Mouse (Mus musculus): ENCODE measurements around the gene Pja2. TPM values are rescaled to one million over a fixed set of nuclear protein-coding genes. Genes with fewer than 3 reads are reported as not detected.
"Not testable (repeated sequence)": the region's sequence is repeated elsewhere in the genome, so short reads cannot be mapped to it uniquely, and the experiment has no call there.

Gene Pja2
- total RNA-seq, 2 experiments from 2014 or later, result 4.4 to 8.2 TPM

- ATAC-seq (replicated peaks; ENCODE audit: low FRiP score, poor library complexity, severe bottlenecking), result no peak
Observed at GRCm38 (mm10) chr17:64288000-64288399, 43.7 kb downstream of the Pja2 start.

- no peak for ATAC-seq (replicated peaks; ENCODE audit: low FRiP score, poor library complexity, severe bottlenecking)
Observed at GRCm38 (mm10) chr17:64286836-64287235, 44.9 kb downstream of the Pja2 start.

- not testable (repeated sequence) for ATAC-seq (replicated peaks; ENCODE audit: low FRiP score, poor library complexity, severe bottlenecking)
Observed at GRCm38 (mm10) chr17:64281368-64281767, 50.3 kb downstream of the Pja2 start.

DNA sequence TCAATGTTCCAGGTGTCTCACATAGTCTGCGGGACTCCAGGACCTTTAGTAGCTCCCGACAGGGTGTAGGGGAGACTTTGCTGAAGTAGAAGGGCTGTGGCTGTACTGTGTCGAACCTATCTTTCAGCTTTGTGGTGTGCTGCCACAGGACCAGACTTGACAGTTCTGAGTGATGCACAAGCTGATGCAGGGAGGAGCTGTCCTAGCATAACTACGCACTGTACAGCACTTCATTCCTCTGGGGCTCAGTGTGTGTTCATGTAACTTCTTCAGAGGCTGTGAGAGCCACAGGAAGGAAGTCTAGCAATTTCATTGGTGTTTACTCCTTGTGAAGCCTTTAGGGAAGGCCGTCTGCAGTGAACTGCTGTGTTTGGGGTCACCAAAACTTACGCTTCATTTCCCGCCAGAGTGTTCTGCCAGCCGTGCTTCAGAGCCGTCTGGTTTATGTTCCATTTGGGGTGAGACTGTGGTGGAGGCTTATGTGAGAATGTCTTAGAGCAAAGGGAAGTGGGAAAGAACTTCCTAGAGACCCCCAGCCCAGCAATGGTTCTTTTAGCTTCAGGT, 54.0 kb downstream of the Pja2 start:
- ATAC-seq (replicated peaks; ENCODE audit: low FRiP score, poor library complexity, severe bottlenecking), result no peak

GRCm38 (mm10) chr17:64276666-64277065, 55.0 kb downstream of the Pja2 start:
- no peak for ATAC-seq (replicated peaks; ENCODE audit: low FRiP score, poor library complexity, severe bottlenecking)

DNA sequence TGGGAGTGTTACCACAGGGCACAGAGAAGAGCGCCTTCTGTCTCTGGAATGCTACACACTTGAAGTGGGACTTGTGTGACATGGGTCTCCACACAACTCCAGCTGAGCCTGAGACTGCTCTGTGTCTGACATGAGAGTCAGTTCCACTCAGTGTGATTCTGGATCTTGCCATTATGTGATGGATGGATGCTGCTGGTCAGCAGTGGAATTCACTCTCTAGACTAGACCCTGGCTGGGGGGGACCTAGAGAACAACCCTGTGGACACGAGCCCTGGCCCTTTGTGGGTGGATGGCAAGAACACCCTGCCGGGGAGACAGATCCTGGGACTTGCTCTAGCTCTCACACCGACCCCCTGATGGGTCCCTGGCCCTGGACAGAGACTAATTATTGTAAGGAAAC, 56.5 kb downstream of the Pja2 start:
- ATAC-seq (replicated peaks; ENCODE audit: low FRiP score, poor library complexity, severe bottlenecking), result no peak

DNA sequence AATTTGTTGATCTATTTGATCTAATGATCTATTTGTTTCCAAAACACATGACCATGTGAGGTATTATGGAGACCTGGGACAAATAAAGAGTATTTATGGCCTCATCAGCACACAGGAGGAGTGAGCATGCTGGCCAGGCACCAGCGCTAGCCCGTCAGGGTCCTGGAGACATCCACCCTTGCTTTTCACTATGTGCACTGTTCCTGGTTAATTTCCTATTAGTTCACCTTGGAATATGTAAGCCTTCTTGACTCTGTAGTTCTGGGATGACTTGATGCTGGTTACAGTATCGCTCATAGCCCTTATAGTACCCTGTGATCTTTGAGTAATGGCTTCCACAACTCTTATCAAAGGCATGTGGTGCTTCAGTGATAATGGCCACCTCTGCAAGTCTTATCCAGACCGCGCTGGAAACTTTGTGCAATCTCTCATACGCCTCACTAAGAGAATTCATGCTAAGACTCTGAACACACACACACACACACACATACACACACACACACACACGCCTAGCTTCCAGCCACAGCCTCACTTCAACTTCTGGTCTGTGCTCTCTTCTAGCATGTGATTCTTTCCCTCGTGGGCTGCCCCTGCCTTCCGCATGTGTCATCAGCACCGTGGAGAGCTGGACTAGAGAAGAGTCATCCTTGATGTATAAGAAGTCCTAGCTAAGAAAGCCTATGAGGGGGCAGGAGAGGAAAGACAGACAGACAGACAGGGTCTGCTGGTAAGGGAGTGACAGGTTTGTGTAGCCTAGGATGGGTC, 57.2 kb downstream of the Pja2 start:
- ATAC-seq (replicated peaks; ENCODE audit: low FRiP score, poor library complexity, severe bottlenecking), result no peak

GRCm38 (mm10) chr17:64260571-64260970, 71.1 kb downstream of the Pja2 start:
- ATAC-seq (replicated peaks; ENCODE audit: low FRiP score, poor library complexity, severe bottlenecking), result no peak

DNA sequence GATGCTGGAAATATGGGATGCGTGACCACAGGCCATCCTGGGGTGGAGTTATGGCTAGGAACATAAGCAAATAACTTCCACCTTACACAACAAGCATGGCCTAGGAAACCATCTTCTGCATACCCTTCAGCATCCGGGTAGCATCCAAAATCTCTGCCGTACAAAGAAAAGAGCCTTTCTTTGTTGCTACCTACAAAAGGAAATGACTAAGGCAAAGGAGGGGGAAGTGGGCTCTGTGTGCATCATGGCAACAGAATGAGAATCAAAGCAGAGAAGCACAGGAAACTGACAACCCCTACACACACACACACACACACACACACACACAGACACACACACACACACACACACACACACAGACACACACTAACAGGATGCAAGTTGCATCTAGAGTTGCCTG, 83.5 kb downstream of the Pja2 start:
- no peak for ATAC-seq (replicated peaks; ENCODE audit: low FRiP score, poor library complexity, severe bottlenecking)

DNA sequence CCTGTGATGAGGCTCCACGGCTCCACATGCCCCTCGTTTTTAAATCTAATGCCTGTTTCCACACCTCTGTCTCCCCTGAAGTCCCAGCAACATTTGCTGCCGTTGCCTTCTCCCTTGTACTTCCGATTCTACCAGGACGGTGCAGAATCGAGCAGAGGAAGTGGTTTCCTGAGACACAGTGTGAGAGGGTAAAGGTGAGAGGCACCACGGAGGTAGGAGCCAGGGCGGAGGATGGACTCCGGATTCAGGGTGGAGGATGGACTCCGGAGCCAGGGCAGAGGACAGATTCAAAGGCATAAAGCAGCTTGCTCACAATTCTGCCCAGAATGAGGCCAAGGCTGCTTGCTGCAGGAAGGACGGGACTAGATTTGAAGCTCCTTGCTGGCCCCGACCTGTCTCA, 88.8 kb downstream of the Pja2 start:
- no peak for ATAC-seq (replicated peaks; ENCODE audit: low FRiP score, poor library complexity, severe bottlenecking)

DNA sequence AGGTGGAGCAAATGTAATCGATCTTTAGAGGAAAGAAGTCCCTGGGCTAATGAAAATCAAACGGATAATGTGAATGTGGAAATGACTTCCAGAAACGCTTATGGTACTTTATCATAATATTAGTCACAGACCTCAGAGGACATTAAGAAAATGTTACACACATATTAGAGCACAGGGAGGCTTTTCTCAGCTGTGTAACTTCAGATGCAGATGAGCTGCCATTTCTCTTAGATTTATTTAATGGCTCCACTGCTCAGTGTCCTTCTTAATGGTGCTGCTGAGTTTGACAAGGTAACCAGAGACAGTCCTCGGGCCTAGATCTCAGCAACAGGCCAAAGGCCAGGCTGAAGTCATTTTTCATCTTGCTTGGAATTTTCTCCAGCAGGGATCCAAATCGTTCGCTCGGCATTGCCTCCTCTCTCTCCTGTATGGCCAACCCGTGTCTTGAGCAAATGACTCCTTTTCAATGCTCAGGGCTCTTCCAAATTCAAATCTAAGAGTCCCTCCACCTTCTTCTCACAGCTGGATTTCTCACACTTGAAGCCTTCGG, 89.3 kb downstream of the Pja2 start:
- ATAC-seq (replicated peaks; ENCODE audit: low FRiP score, poor library complexity, severe bottlenecking), result no peak

DNA sequence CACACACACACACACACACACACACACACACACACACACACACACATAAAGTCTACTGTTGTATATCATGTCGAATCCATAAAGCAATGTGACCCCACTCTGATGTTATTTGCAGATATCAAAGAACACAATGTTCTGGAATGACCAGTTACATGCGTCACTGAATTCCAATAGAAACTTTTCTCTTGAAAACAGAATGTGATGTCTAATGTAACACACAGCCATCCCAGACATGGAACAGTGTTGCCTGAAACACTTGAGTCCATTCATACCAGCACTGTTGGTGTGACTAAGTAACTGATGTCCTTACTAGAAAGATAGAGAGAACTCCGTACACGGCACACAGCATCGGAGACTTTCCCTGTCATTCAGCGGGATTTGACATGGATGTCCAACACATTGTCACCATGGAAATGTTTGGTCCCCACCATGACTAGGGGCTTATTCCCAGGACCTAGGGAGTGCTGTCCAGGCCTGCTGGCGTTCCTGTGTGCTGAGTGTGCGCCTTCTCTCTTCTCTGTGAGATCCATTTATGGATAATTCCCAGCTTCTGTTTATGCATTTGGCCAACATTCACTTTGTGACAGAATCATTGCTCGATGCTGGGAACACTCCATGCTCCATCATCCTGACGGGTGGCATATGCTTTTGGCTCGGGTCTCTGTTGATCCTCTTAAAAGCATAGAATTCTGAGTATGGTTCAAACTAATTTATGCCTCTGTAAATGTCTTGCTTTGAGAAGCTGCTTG, 90.0 kb downstream of the Pja2 start:
- no peak for ATAC-seq (replicated peaks; ENCODE audit: low FRiP score, poor library complexity, severe bottlenecking)

GRCm38 (mm10) chr17:64232134-64232533, 99.6 kb downstream of the Pja2 start:
- ATAC-seq (replicated peaks; ENCODE audit: low FRiP score, poor library complexity, severe bottlenecking), result no peak

DNA sequence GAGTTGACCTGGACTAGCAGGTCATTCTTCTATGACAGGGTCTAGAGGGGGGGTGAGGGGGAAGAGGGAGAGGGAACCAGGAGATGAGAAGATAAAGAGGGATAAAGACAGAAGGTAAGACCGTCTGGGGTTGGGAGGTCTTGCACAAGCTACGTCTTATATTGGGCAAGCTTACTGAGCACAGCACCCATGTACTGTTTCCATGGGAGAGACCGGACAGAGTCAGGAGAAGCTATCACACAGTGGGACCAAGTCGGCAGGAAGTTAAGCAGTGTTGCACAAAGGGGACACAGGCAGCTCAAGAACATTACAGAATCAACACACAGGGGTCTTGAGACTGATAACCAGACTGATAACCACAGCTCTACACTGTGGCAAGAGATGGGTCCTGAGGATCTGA, 100.1 kb downstream of the Pja2 start:
- not testable (repeated sequence) for ATAC-seq (replicated peaks; ENCODE audit: low FRiP score, poor library complexity, severe bottlenecking)

GRCm38 (mm10) chr17:64231172-64231571, 100.5 kb downstream of the Pja2 start:
- ATAC-seq (replicated peaks; ENCODE audit: low FRiP score, poor library complexity, severe bottlenecking), result no peak

Data from erythroblast, adult 5-6 weeks (primary cell).